Mouse (Mus musculus): ENCODE data around the gene Rps27.

DNA sequence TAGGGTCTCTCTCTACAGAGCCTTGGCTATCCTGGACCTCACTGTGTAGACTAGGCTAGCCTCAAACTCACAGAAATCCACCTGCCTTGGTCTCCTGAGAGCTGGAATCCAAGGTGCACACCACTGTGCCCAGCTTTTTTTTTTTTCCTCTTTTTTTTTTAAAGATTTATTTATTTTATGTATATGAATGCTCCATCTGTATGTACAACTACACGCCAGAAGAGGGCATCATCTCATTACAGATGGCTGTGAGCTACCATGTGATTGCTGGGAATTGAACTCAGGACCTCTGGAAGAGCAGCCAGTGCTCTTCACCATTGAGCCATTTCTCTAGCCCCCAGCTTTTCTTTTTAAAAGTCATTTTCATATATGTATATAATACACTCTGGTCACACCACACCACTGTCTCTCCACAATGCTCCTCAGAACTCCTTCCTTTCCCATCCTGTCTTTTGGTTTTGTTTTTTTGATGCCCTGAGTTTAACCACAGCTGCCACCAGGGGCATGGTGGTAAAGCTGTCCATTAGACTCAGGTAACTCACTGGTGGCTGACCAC is 2.5 kb upstream of the Rps27 start:
- no peak for TF ChIP-seq CTCF (IDR thresholded peaks at IDR 0.05; ENCODE audit: low read depth, low read length)
- TF ChIP-seq GATA1 (IDR thresholded peaks at IDR 0.05; ENCODE audit: borderline replicate concordance, low read length) = no peak
- no peak for TF ChIP-seq POLR2AphosphoS5 (IDR thresholded peaks at IDR 0.05; ENCODE audit: insufficient replicate concordance, low read depth, low read length)
- no peak for TF ChIP-seq TAL1 (conservative IDR thresholded peaks at IDR 0.05; ENCODE audit: low read depth, low read length)
- no peak for TF ChIP-seq GATA2 (IDR thresholded peaks at IDR 0.05; ENCODE audit: borderline replicate concordance, low read depth, low read length)

Data from G1E (cell line).